14 mouse cellular contexts compared by ENCODE assay signal in genomic region chr15:96942651-96943050, GRCm38 (mm10).
DNase-seq lines count a peak whose midpoint lies in the region; ATAC-seq and TF ChIP-seq lines count a peak whose summit lies in the region.
"Had no signal": no experiment of that assay in that cellular context is flagged by ENCODE, and none has a peak within 500 bp of the region (broad histone marks: within the 10 kb centered on the region; RNA-seq: fewer than 3 reads in every experiment).

No protein-coding gene starts in this region.

- DNase-seq in kidney, postnatal 0 days (ENCODE audit: low spot score): no peak
- no peak for DNase-seq in kidney, adult 18-20 months
- no peak for DNase-seq in midbrain, postnatal 0 days (ENCODE audit: low spot score)
- peak; percentile 40 for DNase-seq in NIH3T3 (ENCODE audit: low read depth)
- DNase-seq: heart, postnatal 36 days; kidney, postnatal 25 days; layer of hippocampus, postnatal 36 days had no signal

- H3K9me3 ChIP-seq in kidney, postnatal 0 days (replicated peaks; ENCODE audit: low read length): no peaks in the 10 kb centered on the region
- no peaks in the 10 kb centered on the region for H3K9me3 ChIP-seq in midbrain, postnatal 0 days (ENCODE audit: low read length)
- no peaks in the 10 kb centered on the region for H3K9me3 ChIP-seq in midbrain, embryonic 15.5 days
- H3K9me3 ChIP-seq: forebrain, embryonic 15.5 days; limb, embryonic 15.5 days had no signal

- H3K36me3 ChIP-seq in kidney, postnatal 0 days (ENCODE audit: insufficient read depth, low read length): no peaks in the 10 kb centered on the region
- H3K36me3 ChIP-seq in midbrain, postnatal 0 days (ENCODE audit: insufficient read depth, low read length): no peaks in the 10 kb centered on the region
- H3K36me3 ChIP-seq in midbrain, embryonic 15.5 days (replicated peaks): no peaks in the 10 kb centered on the region
- H3K36me3 ChIP-seq: forebrain, embryonic 15.5 days; limb, embryonic 15.5 days had no signal

- no peak for ATAC-seq in kidney, postnatal 0 days (replicated peaks; ENCODE audit: low FRiP score, low read depth)
- no peak for ATAC-seq in midbrain, postnatal 0 days (ENCODE audit: low FRiP score)
- no peak for ATAC-seq in midbrain, embryonic 15.5 days (replicated peaks)
- ATAC-seq in activated CD4-positive, CD25-positive, alpha-beta regulatory T cell, adult 4 months: no peak
- no peak for ATAC-seq in erythroblast, adult 5-6 weeks (replicated peaks; ENCODE audit: low FRiP score, poor library complexity, severe bottlenecking)
- ATAC-seq: forebrain, embryonic 15.5 days; intestine, embryonic 16.5 days had no signal

- H3K4me2 ChIP-seq in kidney, postnatal 0 days (ENCODE audit: low read length): no peak overlapping the region
- H3K4me2 ChIP-seq in midbrain, postnatal 0 days (ENCODE audit: low read depth, low read length, poor library complexity, severe bottlenecking): no peak overlapping the region
- H3K4me2 ChIP-seq in midbrain, embryonic 15.5 days: no peak overlapping the region
- H3K4me2 ChIP-seq: forebrain, embryonic 15.5 days; limb, embryonic 15.5 days had no signal

- TF ChIP-seq CTCF in kidney, postnatal 0 days (IDR thresholded peaks at IDR 0.05; ENCODE audit: low read depth): peak; percentile 42; the same call in 1 of the 2 replicates
- TF ChIP-seq CTCF in midbrain, postnatal 0 days (IDR thresholded peaks at IDR 0.05): peak; percentile 34; the same call in 1 of the 2 replicates

- no peak overlapping the region for H3K9ac ChIP-seq in kidney, postnatal 0 days (ENCODE audit: low read depth, low read length)
- no peak overlapping the region for H3K9ac ChIP-seq in midbrain, postnatal 0 days (replicated peaks; ENCODE audit: low read length, poor library complexity, severe bottlenecking)
- no peak overlapping the region for H3K9ac ChIP-seq in midbrain, embryonic 15.5 days
- H3K9ac ChIP-seq: forebrain, embryonic 15.5 days; limb, embryonic 15.5 days had no signal

- H3K4me3 ChIP-seq in kidney, postnatal 0 days (replicated peaks; ENCODE audit: low read depth, low read length): no peak overlapping the region
- H3K4me3 ChIP-seq in midbrain, postnatal 0 days (ENCODE audit: low read depth, low read length): no peak overlapping the region
- no peak overlapping the region for H3K4me3 ChIP-seq in midbrain, embryonic 15.5 days
- H3K4me3 ChIP-seq: forebrain, embryonic 15.5 days; limb, embryonic 15.5 days; myocyte had no signal

- WGBS in kidney, postnatal 0 days: 92% methylated on average over 4 of the region's 4 CpGs
- 91% methylated on average over 4 of the region's 4 CpGs for WGBS in midbrain, postnatal 0 days
- WGBS in midbrain, embryonic 15.5 days: 92% methylated on average over 4 of the region's 4 CpGs

- H3K27me3 ChIP-seq in kidney, postnatal 0 days (ENCODE audit: insufficient read depth, low read length): no peaks in the 10 kb centered on the region
- no peaks in the 10 kb centered on the region for H3K27me3 ChIP-seq in midbrain, postnatal 0 days (ENCODE audit: insufficient read depth, low read length)
- H3K27me3 ChIP-seq in midbrain, embryonic 15.5 days (replicated peaks): no peaks in the 10 kb centered on the region
- H3K27me3 ChIP-seq: forebrain, embryonic 15.5 days; limb, embryonic 15.5 days had no signal

- H3K27ac ChIP-seq in kidney, postnatal 0 days: no peak overlapping the region
- H3K27ac ChIP-seq in midbrain, postnatal 0 days (ENCODE audit: low read depth, low read length): no peak overlapping the region
- no peak overlapping the region for H3K27ac ChIP-seq in midbrain, embryonic 15.5 days
- H3K27ac ChIP-seq: forebrain, embryonic 15.5 days; limb, embryonic 15.5 days had no signal

- no peaks in the 10 kb centered on the region for H3K4me1 ChIP-seq in kidney, postnatal 0 days (replicated peaks; ENCODE audit: insufficient read depth, low read length)
- no peaks in the 10 kb centered on the region for H3K4me1 ChIP-seq in midbrain, postnatal 0 days (ENCODE audit: insufficient read depth, low read length)
- H3K4me1 ChIP-seq in midbrain, embryonic 15.5 days: no peaks in the 10 kb centered on the region
- H3K4me1 ChIP-seq: forebrain, embryonic 15.5 days; limb, embryonic 15.5 days had no signal
